Mouse (Mus musculus): ENCODE measurements around the gene Cpox.

GRCm38 (mm10) chr16:58649979-58650378, 20.1 kb upstream of the Cpox start:
- TF ChIP-seq ZC3H11A (IDR thresholded peaks at IDR 0.05; ENCODE audit: borderline replicate concordance, low read depth, low read length) = no peak
- TF ChIP-seq MAFK (IDR thresholded peaks at IDR 0.05; ENCODE audit: insufficient read depth, low read depth, low read length) = no peak
